Mouse (Mus musculus) heart, embryonic 11.5 days (tissue): ENCODE measurements around the gene Gm44973. TPM values are rescaled to one million over a fixed set of nuclear protein-coding genes. Genes with fewer than 3 reads are reported as not detected.
"Not testable (repeated sequence)": the region's sequence is repeated elsewhere in the genome, so short reads cannot be mapped to it uniquely, and the experiment has no call there.

ENCODE experiments used
- ATAC-seq: fragments of 200-750 bp; cut with Nextera tagmentation; replicated peaks from 2 replicates; pipeline ENCODE4 v1.8.0; 2017; ENCODE audit warnings: moderate library complexity; ENCODE audit not compliant: insufficient number of reproducible peaks, low FRiP score, low TSS enrichment
- H3K27ac ChIP-seq: fragments of 300-500 bp; sonication (generic); 2 replicates; pipeline ENCODE4 v1.5.1; 2014; ENCODE audit warnings: mild to moderate bottlenecking, low read depth, low read length
- H3K27me3 ChIP-seq: fragments of 300-500 bp; sonication (generic); 2 replicates; pipeline ENCODE4 v1.6.1; 2014; ENCODE audit warnings: mild to moderate bottlenecking, low read length, mixed read lengths; ENCODE audit not compliant: control insufficient read depth, insufficient read depth
- H3K36me3 ChIP-seq: fragments of 300-500 bp; sonication (generic); 2 replicates; pipeline ENCODE4 v1.6.1; 2014; ENCODE audit warnings: mild to moderate bottlenecking, low read length, moderate library complexity, mixed read lengths; ENCODE audit not compliant: control insufficient read depth, insufficient read depth
- H3K4me1 ChIP-seq: fragments of 300-500 bp; sonication (generic); 2 replicates; pipeline ENCODE4 v1.6.1; 2014; ENCODE audit warnings: low read length; ENCODE audit not compliant: control insufficient read depth, insufficient read depth
- H3K4me2 ChIP-seq: fragments of 300-500 bp; sonication (generic); 2 replicates; pipeline ENCODE4 v1.6.1; 2014; ENCODE audit warnings: mild to moderate bottlenecking, moderate library complexity
- H3K4me3 ChIP-seq: fragments of 300-500 bp; sonication (generic); 2 replicates; pipeline ENCODE4 v1.5.1; 2014; ENCODE audit warnings: low read depth, low read length
- H3K9ac ChIP-seq: fragments of 300-500 bp; sonication (generic); 2 replicates; pipeline ENCODE4 v1.6.1; 2014; ENCODE audit warnings: mild to moderate bottlenecking, low read depth, low read length, moderate library complexity
- H3K9me3 ChIP-seq: fragments of 300-500 bp; sonication (generic); replicated peaks from 2 replicates; pipeline ENCODE4 v1.6.1; 2016; ENCODE audit warnings: low read length; ENCODE audit not compliant: control insufficient read depth
- WGBS: fragments of 180-500 bp; shearing (Covaris S2); extraction: QIAGEN DNeasy Blood & Tissue Kit; methylation state at CpG from one replicate; pipeline ENCODE4 v1.1.7; 2014; ENCODE audit not compliant: insufficient replicate concordance; 5-methylcytosine and 5-hydroxymethylcytosine counted together
- polyA plus RNA-seq: library from polyadenylated mRNA; unstranded; fragments of >200 nt; fragmentation: Nextera tagmentation; extraction: Ambion mirVana; gene quantifications from 2 replicates; pipeline ENCODE4 v1.2.1, GENCODE M21; 2014

Gm44973 gene
- polyA plus RNA-seq, 1 experiment from 2014 or later, result 0.89 TPM

DNA sequence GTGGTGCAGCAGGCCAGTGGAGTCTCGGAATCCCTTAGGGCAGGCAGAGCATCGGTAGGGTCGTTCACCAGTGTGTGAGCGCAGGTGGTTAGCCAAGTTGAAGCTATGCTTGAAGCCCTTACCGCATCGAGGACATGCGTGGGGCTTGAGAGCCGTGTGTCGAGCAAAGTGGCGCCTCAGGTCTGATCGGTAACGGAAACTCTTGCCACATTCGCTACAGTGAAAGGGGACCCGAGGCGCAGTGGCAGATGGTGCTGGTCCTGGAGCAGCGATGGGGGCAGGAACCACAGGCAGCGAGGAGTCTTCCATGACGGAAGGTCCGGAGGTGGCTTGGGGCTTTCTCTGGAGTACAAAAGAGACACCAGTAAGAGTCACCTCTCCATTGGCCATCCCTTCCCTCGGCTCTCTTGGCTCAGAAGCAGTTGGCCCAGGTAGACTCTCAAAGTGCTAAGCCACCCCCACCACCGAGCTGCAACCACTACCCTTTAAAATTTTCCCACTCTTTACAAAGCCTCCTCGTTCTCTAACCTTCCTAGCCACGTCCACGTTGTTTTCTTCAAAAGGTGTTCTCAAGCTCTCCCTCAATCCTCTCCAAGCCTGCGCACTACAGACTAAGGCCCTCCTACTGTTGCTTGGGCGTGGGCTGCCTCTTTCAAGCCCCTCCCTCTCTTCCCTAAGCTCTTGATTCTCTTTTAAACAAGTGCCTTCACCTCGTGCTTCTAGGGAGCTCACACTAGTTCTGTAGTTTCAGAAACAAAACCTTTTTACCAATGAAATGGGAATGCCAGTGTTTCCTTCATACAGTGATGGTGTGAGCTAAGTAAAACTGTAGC is 2.4 kb upstream of the Gm44973 start:
- Histone ChIP-seq H3K4me1 (0 out of 2 replicates have a peak, but pooled peaks cover 2% of the 10 kb centered on the region), H3K27ac (no peak overlapping the region), H3K4me2 (no peak overlapping the region), H3K4me3 (no peak overlapping the region), H3K9ac (no peak overlapping the region), H3K9me3 (no peaks in the 10 kb centered on the region), H3K36me3 (peaks cover 42% of the 10 kb centered on the region), H3K27me3 (no peaks in the 10 kb centered on the region)
- WGBS, result 90% methylated on average over 27 of the region's 27 CpGs
- ATAC-seq, result no peak

DNA sequence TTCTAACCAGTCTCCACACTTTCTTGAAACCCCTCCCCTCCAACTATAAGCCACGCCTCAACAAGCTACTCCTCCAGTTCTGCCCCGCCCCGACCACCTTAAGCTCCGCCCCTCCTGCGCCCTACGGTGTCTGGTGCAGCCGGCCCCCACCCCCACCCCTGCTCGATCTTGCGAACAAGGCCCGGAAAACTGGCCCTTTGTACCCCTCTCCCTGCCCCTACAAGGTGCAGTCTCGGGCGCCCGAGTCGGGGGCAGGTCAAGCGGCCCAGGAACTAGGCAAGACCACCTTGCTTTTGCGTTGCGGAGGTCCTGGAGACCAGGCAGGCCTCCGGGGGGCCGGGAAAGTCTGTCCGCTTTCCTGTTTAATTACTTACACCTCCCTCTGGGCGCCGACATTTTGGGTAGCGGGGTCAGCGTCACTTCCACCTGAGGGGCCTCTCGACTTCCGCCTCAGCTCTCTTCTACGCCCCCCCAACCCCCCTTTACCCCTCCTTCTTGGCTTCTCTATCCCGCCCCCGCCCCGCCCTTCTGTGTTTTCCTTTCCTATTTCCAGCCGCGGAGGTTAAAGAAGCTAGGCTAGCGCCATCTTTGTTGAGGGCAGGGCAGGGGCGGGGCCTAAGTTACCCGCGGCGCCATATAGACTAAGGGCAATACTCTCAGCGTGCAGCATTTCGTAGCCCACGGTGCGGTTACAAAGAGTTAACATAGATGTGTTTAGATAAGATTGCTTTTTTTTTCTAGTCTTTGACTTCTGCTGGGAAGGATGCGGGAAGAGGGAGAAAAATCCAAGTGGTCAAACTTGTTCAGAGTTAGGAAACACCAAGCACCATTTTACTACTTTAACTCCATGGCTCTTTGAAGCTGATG is 812 bp upstream of the Gm44973 start, which contains the start of the genes Zfp524 and Fiz1:
Gene Zfp524 (plus strand): TSS at position 165 of the 867 bp plus-strand sequence.
Gene Fiz1 (minus strand): TSS at position 447 of the 867 bp plus-strand sequence.
- ATAC-seq, result peak; percentile 81

DNA sequence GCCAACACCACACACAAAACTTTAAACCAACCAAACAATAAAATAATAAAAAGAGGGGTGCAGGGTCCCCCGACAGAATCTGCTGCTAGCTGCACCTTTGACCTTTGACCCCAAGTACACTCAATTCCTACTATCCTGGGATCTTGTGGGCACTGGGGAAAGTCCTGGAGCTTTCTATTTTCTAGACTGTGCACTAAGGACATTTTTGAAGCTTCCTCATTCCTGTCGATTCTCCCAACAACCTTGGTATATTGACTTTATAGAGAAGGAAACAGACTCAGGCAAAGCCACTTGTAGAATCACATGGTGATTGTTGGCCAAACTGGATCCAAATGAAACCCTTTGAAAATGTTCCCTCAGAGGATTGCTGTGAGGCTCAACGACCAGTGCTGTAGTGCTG is 761 bp downstream of the Gm44973 start:
- peaks cover 12% of the 10 kb centered on the region for H3K36me3 ChIP-seq
- no peaks in the 10 kb centered on the region for H3K27me3 ChIP-seq
- H3K4me2 ChIP-seq, result peak overlapping the region; percentile 78
- peak overlapping the region; percentile 99 for H3K27ac ChIP-seq
- peaks cover 4% of the 10 kb centered on the region; the same call in 1 of the 2 replicates for H3K4me1 ChIP-seq
- no peaks in the 10 kb centered on the region for H3K9me3 ChIP-seq
- 67% methylated on average over 3 of the region's 3 CpGs for WGBS
- ATAC-seq, result no peak
- H3K9ac ChIP-seq, result peak overlapping the region; percentile 96
- H3K4me3 ChIP-seq, result peak overlapping the region; percentile 83

More for the DNA sequence above, 812 bp upstream of the Gm44973 start, which contains the start of the genes Zfp524 and Fiz1:
- Histone ChIP-seq H3K4me1 (0 out of 2 replicates have a peak, but pooled peaks cover 2% of the 10 kb centered on the region), H3K4me3 (peak within 1 kb of the TSS; percentile 83), H3K36me3 (peaks cover 26% of the 10 kb centered on the region), H3K4me2 (peak within 1 kb of the TSS; percentile 78), H3K27ac (peak within 1 kb of the TSS; percentile 99), H3K27me3 (no peaks in the 10 kb centered on the region), H3K9me3 (no peaks in the 10 kb centered on the region), H3K9ac (peak within 1 kb of the TSS; percentile 96)
- 0% methylated on average over 42 of the region's 42 CpGs for WGBS

DNA sequence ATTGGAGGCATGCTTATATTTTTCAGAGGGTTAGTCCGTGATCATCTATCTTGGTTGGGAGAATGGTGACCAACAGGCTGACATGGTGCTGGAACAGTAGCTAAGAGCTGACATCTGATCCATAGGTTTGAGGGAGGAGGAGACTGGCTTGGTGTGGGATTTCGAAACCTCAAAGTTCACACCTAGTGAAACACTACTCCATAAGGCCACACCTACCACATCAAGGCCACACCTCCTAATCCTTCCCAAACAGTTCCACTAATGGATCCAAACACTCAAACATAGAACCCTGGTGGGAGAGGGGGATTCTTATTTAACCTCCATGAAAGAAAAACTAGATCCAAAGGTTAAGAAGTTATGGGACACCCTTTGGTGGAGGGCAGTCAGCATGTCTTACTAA is 1.6 kb downstream of the Gm44973 start:
- H3K4me2 ChIP-seq, result no peak overlapping the region
- no peak overlapping the region for H3K27ac ChIP-seq
- 92% methylated on average over 2 of the region's 2 CpGs for WGBS
- no peak overlapping the region for H3K9ac ChIP-seq
- no peaks in the 10 kb centered on the region for H3K27me3 ChIP-seq
- no peaks in the 10 kb centered on the region for H3K9me3 ChIP-seq
- peaks cover 11% of the 10 kb centered on the region; the same call in 1 of the 2 replicates for H3K4me1 ChIP-seq
- ATAC-seq, result no peak
- no peak overlapping the region for H3K4me3 ChIP-seq
- H3K36me3 ChIP-seq, result peaks cover 9% of the 10 kb centered on the region

GRCm38 (mm10) chr7:5017352-5017751 is 2.1 kb downstream of the Gm44973 start:
- no peaks in the 10 kb centered on the region for H3K9me3 ChIP-seq
- H3K36me3 ChIP-seq, result peaks cover 11% of the 10 kb centered on the region
- no peak overlapping the region for H3K9ac ChIP-seq
- WGBS, result 91% methylated on average over 16 of the region's 16 CpGs
- no peaks in the 10 kb centered on the region for H3K27me3 ChIP-seq
- no peak for ATAC-seq
- no peak overlapping the region for H3K4me3 ChIP-seq
- no peak overlapping the region for H3K27ac ChIP-seq
- H3K4me2 ChIP-seq, result no peak overlapping the region
- H3K4me1 ChIP-seq, result peaks cover 11% of the 10 kb centered on the region; the same call in 1 of the 2 replicates

GRCm38 (mm10) chr7:5017931-5018330 is 2.6 kb downstream of the Gm44973 start:
- no peaks in the 10 kb centered on the region for H3K9me3 ChIP-seq

GRCm38 (mm10) chr7:5019576-5019975 is 4.3 kb downstream of the Gm44973 start:
- H3K27ac ChIP-seq, result peak overlapping the region; percentile 96
- H3K4me1 ChIP-seq, result peaks cover 11% of the 10 kb centered on the region; the same call in 1 of the 2 replicates
- ATAC-seq, H3K9me3 ChIP-seq, H3K27me3 ChIP-seq: not testable (repeated sequence)
- H3K9ac ChIP-seq, result peak overlapping the region; percentile 98
- H3K36me3 ChIP-seq, result peaks cover 10% of the 10 kb centered on the region
- H3K4me2 ChIP-seq, result peak overlapping the region; percentile 83
- 28% methylated on average over 8 of the region's 8 CpGs for WGBS
- H3K4me3 ChIP-seq, result peak overlapping the region; percentile 90

More at GRCm38 (mm10) chr7:5017931-5018330, 2.6 kb downstream of the Gm44973 start:
- 94% methylated on average over 20 of the region's 21 CpGs for WGBS
- no peaks in the 10 kb centered on the region for H3K27me3 ChIP-seq
- no peak for ATAC-seq
- H3K9ac ChIP-seq, result no peak overlapping the region
- peaks cover 10% of the 10 kb centered on the region for H3K36me3 ChIP-seq
- no peak overlapping the region for H3K4me3 ChIP-seq
- H3K4me1 ChIP-seq, result peaks cover 11% of the 10 kb centered on the region; the same call in 1 of the 2 replicates
- H3K4me2 ChIP-seq, result no peak overlapping the region
- H3K27ac ChIP-seq, result no peak overlapping the region; the same call in 1 of the 2 replicates

DNA sequence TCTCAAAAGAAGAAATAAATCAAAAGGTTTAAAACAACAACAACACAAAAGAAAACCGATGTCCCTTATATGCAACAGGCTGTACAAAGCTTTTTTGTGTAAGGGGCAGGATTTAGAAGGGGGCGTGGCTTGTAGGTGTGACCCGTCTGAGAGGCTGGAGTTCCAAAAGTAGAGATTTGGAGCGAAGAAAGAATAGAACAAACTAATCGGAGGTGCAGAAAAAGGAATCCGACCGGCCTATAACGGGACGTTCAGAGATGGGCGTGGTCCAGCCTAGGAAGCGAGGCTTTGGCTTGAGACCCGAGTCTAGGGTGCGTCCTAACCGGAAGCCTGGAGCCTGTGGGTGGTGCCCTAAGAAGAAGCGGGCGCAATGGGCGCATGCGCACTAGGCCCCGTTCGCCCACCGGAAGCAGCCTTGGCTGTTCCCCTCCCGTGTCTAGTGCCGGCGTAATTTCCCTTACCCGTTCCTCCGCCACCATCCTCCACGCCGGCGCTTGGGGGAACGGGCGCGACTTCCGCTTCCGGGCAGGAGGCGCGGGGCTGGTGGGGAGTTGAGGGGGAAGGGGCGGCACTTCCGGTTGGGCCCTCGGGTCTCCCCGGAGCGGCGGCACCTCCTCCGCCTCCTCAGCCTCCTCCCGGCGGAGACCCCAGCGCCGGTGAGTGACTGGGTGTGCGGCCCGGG is 4.8 kb downstream of the Gm44973 start, which contains the start of the genes Zfp865 and Ccdc106:
Gene Zfp865 (plus strand): TSS at position 377 of the 682 bp plus-strand sequence.
Gene Ccdc106 (plus strand): TSS at position 554 of the 682 bp plus-strand sequence.
- H3K27me3 ChIP-seq, result no peaks in the 10 kb centered on the region
- peak within 1 kb of the TSS; percentile 83 for H3K4me2 ChIP-seq
- H3K36me3 ChIP-seq, result peaks cover 10% of the 10 kb centered on the region
- peak within 1 kb of the TSS; percentile 90 for H3K4me3 ChIP-seq
- under 1% methylated on average over 45 of the region's 49 CpGs for WGBS
- peaks cover 11% of the 10 kb centered on the region; the same call in 1 of the 2 replicates for H3K4me1 ChIP-seq
- H3K9me3 ChIP-seq, result no peaks in the 10 kb centered on the region
- ATAC-seq, result peak; percentile 83
- H3K9ac ChIP-seq, result peak within 1 kb of the TSS; percentile 98
- H3K27ac ChIP-seq, result peak within 1 kb of the TSS; percentile 96
